Mouse (Mus musculus) frontal cortex, postnatal 25 days (tissue): Measurements from ENCODE around the gene Exosc5.
A peak's percentile ranks its signal among the peaks of the same experiment; 100 is the strongest.

Experiments used
- DNase-seq, 2 experiments: peaks; one replicate each; pipeline ENCODE4 v3.0.0; 2022; ENCODE audit warnings: low spot score in 2 of 2

Gene Exosc5

DNA sequence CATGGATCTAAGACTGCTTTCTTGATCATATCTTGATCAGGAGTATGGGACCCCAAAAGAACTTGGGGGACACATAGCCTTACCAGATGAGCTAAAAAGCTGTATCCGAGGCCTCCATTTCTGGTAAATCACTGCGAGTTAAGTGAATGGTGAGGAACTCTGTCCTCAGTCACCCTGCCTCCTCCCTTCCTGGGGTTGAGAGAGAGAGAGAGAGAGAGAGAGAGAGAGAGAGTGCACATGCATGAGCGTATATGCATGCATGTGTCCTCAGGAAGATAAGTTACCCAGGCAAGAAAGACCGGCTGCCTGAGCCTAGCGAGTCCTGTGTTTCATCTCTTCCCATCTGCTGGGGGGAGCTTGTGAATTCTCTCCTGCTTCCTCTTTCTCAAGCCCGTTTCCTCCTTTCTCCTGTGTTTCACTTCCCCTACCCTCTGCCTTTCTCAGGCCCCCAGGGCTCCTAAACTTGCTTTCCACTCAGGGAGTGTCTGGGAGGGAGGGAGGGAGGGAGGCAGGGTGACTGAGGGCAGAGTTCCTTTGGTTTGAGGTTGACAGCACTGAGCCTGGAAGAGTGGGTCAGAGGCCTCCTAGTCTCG lies 47.7 kb downstream of the Exosc5 start:
- no peak for DNase-seq

DNA sequence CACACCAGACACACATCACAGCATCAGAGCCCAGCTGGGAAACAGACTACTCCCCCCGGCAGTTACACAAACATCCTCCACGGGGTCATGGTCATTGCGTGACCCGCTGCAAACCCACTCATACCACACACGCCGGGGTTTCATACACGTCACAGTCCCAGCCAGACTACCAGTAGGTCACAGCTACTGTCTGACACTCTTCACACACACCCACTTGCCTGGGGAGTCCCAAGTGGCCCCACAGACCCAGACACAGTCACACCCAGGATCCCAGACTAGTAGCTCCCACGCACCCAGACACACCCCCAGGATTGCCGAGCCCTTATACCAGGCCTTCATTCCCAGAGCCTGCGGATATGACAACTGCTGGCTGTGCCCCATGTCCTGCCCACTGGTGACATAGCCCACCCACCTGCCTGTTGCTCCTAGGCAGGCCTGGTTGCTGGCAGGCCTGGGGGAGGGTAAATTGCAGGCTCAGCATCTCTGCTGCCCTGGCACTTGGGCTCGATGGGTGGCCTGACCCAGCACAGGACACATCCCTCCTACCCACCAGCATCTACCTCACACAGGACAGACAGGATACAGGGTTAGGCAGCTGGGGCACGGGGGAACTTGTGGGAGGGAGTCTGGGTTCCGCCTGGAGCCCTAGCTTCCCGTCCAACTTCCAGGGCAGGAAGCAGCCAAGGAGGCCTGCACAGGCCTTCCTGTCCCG lies 48.8 kb downstream of the Exosc5 start:
- no peak for DNase-seq

DNA sequence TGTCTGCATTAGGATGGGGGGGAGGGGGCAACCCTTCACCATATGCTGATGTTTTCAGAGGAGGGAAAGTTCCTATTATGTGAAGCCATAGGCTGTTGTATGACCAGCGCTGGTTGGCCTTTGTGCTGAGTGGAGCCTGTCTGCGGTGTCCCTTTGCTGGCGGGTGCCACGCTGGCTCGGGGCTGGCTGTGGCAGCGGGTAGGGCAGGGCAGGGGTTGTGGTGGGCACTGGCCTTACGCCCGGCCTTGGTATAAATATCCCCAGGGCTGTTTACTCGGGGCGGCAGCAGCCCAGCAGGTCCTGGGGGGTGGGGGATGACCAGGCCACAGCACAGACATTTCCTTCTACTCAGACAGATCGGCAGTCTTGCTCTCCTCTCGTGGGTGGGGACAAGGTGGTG lies 51.0 kb downstream of the Exosc5 start:
- no peak for DNase-seq

DNA sequence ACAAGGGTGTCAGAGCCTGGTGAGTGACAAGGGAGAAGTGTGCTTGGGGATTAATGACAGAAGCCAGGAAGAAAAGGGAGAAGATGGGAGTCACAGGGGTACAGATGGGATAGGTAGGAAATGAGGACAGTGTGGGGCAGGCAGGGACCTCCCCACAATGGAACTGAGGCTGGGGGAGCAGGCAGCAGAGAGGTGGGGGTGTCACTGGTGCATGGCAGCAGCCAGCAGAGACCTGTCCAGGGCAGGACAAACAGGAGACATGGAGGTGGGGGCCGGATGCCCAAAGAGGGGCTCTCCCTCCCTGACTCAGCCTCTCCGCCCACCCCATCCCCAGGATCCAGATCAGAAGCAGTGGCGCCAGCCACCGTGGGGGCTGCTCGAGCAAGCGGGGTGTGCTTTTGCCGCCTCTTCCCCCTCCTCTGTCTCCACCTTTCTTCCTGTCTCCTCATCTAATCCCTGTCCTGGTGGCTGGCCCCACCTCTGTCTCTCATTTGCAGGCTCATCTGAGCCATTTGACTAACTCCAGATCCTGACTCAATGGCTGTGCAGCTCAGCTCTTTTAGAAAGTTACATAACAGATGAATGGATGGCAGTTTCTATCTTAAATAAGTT lies 51.7 kb downstream of the Exosc5 start:
- DNase-seq = no peak

DNA sequence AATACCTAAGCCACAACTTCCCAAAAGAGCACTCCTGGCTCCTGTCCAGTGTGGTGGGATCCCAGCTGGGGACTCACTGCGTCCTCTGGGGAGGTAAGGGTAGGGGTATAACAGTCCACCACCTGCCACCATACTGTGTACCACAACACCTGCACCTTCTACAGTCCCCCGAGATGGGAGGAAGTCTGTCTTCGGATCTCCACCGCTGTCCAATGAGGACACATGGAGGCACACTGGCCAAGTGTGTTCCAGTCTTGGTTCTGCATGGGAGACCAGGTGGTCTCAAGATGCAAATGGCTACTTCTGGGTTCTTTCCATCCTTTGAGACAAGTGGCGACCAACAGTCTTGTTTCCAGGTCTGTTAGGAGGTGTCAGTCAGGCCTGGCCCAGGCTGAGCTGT lies 52.2 kb downstream of the Exosc5 start:
- no peak for DNase-seq

DNA sequence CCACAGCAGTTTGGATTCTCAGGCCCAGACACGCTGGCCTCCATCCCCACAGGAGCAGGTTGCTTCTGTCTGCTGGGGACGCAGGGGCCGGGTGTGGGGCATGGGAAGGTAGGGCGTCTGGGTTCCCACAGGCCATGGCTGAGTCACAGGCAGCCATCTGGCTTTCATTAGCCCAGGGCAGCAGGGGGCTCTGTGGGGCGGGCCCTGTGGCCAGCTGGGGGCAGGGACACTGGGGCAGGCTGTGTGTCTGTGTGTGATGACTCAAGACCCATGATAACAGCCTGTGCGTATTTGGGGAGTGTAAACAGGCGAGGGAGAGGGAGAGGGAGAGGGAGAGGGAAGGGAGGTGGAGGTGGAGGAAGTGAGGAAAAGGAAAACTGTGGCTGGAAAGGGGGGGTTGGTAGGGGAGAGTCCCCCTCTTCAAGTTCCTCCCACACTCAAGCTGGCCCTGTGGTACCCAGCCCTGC lies 52.8 kb downstream of the Exosc5 start:
- no peak for DNase-seq

DNA sequence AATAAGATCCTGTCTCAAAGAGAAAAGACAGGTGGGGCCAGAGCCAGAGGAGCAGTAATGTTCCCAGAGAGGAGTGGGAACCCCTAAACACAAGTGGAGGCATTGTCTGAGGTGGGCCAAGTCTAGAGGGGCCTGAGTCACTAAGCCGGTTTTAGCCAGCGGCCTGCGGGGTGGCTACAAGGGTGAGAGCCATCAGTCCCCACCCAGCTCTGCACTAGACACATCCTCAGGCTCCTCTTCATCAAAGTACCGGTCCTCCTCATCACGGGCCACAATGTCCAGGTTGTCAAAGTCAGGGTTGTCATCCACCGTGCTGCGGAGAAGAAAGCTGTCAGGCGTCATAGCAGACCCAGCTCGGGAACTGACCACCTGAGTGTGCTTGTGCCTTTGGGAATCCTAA lies 53.8 kb downstream of the Exosc5 start:
- DNase-seq = no peak

DNA sequence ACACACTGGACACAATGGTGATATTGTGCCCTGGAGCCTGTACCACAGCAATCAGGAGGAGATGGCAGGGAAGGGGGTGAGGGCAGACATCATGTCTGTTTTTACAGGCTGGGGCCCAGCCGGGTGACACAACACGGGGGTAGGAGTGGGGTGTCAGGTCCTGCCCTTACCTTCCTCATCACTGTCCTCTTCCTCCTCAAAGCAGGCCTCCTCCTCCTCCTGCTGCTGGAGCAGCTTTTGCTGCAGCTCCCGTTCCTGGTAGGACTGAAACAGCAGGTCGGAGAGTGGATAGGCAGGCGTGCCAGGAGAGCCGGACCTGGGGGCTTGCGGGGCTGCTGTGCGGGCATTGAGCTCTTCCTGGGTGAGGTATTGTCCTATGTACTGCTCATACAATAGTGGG lies 55.6 kb downstream of the Exosc5 start:
- DNase-seq = no peak

DNA sequence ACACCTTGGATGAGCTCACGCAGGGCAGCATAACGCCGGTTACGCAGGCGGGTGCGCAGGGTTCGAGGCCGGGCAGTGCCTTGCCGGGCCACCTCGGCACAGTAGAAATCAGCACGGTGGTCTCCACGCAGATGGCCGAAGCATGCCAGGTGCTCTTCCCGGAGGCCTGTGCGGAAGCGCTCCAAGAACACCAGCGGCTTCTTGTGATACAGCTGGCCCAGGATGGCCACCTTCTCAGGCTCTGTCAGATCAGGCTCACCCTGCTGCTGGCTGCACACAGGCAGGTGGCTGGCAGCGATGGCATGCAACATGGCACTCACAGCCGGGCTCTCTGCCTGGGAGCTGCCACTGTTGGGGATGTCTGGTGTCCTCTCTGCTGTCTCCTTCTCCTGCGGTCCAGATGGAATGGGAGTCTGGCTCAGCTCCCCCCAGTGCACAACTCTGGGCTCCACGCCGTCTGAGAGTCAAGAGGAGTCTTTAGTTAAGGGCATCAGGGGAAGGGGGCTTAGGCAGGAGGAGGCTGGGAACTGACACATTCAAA lies 56.8 kb downstream of the Exosc5 start:
- no peak for DNase-seq

DNA sequence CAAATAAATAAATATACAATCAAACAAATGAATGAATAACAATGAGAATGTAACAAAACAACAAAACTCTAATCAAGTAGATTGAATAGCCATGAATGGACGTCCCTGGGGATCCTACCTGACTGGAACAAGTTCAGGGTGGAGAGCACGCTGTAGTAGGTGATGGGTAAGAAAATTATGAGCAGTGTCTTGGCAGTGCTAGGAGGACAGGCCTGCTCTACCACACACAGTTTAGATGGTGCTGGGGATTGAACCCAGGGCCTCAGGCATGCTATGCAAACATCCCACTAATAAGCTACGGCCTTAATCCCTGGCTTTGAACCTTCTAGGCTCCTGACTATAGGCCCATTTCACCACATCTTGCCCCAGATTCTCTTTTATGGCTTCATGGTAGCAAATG lies 58.5 kb downstream of the Exosc5 start:
- DNase-seq = no peak

DNA sequence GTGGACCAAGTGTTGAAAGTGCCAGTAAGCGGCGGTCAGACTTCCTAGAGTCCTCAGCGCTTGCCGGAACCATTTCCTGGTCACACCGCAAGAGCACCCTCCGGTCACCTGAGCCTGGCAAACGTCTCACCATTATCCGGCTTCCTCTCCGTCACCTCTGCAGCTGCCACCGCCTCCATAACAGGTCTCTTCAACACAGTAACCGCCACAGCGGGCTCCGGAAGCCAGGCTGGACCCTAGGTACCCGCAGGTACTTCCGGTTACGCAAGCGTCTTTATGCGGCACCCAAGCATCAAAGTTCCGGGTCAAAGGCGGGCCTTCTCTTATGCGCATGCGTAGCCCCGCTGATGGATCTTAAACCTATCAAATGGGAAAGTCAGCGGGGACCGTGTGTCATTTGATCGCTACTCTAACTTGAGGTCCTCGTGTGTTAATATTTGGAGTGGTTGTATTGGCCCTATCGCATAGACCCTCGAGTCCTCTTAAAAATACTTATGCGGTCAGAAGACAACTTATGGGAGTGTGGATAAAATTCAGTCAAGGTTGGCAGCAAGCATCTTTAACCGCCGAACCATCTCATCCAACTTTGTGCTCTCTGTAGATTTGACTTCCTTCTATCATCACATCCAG lies 59.9 kb downstream of the Exosc5 start, which contains the start of gene Ccdc97:
Ccdc97 (minus strand) TSS at position 301 of the 630 bp plus-strand sequence.
- peak; percentile 94 to 95 for DNase-seq

DNA sequence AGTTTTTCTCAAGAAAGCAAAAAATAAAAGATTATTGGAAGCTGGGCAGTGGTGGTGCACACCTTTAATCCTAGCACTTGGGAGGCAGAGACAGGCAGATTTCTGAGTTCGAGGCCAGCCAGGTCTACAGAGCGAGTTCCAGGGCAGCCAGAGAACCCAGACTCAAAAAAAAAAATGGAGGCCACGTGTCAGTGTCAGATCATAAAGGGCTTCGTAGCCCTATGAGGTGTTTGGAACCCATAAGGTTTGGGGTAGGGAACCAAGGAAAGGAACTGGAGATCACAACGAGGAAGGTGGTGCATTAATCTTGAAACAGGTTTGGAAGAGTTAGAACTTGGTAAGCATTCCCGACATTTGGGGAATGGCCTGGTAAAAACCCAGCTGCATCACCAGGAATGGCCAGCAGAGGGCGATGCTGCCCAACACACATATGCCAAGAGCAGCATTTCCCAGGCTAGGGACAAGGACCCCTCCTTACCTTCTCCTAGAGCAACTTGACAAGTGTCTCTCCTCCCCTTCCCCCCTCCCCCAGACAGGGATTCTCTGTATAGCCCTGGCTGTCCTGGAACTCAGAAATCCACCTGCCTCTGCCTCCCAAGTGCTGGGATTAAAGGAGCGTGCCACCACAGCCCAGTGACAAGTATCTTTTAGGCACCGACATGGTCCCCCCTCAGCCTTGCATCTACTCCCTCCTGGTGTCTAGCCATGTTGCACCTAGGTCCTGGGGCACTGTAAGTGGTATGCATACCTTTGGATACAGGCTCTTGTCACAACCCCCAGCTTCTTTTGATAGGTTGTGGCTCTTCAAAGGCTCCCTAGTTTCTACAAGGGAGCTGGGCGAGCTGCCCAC lies 61.0 kb downstream of the Exosc5 start:
- DNase-seq = peak; percentile 84

DNA sequence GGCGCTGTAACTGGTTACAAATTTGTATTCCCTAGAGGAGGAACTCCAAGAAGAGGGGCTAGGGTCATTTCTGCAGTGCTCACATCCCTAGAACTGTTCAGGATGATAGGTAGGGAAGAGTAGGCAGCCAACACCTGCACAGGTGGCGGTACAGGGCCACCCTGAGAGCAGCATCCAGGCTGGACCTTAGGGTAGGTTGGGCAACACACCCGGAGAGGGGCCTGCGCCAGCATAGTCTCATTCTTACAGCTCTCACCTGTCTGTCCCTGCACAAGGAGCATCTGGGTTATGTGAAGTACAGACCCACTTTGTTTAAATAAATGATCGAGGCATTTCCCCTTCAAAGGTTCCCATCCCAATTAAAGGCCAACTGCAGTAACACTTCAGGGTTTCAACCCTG lies 61.8 kb downstream of the Exosc5 start:
- DNase-seq = no peak
